Mouse (Mus musculus) yolk sac, embryonic 10.5 days (tissue): ENCODE measurements around the gene Tsks.

Experiments
- DNase-seq: peaks from one replicate; pipeline ENCODE4 v3.0.0-alpha.2; 2017; ENCODE audit warnings: low spot score

Tsks gene

DNA sequence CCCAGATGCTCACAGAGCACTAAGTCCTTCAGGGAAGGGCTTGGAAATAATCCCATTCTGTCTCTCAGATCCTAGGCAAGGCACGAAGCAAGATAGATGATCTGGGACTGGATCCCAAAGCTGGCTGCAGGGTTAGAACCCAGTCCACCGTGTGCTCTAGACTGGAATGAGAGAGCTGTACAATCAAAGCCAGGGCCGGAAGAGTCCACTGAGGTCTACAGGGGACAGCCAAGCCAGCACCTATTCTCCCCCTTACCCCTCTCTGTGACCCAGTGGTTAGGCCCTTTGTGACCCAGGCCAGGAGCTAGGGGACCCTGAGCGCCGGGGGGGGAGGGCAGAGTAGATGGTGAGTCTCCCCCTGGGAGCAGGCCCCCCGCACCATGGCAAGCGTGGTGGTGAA is at the start of gene Tsks:
Gene Tsks (plus strand): TSS at position 301 of the 400 bp plus-strand sequence.
- DNase-seq = no peak

DNA sequence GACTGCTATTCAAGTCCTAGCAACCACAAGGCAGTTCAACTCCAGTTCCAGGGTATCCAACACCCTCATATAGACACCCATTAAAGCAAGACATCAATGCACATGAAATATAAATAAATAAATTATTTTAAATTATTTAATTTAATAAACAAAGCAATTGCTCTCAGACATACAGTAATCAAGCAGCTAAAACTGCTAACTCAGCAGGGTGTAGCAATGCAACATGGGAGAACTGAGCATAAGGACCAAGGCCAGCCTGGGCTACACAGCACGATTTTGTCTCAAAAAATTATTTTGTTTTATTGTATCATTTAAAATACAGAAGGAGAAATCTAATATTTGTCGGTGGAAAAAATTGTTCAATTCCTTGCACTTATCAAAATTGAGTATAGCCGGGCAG is 48.8 kb upstream of the Tsks start:
- no peak for DNase-seq

DNA sequence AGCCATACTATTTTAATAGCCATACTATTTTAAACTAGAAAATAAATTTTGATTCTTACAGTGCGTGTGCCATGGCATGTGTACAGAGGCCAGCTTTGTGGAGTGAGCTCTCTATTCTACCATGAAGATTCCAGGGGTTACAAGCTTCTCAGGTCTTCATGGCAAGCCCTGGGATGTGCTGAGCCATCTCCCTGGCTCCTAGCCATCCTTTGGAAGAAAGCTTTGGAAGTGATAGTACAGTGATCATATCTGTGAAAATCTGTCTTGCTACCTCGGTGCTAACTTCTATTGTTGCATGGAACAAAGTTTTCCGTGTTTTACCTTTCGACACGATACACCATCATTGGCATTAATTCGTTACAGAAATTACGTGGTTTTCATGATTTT is 47.8 kb upstream of the Tsks start:
- DNase-seq = no peak

DNA sequence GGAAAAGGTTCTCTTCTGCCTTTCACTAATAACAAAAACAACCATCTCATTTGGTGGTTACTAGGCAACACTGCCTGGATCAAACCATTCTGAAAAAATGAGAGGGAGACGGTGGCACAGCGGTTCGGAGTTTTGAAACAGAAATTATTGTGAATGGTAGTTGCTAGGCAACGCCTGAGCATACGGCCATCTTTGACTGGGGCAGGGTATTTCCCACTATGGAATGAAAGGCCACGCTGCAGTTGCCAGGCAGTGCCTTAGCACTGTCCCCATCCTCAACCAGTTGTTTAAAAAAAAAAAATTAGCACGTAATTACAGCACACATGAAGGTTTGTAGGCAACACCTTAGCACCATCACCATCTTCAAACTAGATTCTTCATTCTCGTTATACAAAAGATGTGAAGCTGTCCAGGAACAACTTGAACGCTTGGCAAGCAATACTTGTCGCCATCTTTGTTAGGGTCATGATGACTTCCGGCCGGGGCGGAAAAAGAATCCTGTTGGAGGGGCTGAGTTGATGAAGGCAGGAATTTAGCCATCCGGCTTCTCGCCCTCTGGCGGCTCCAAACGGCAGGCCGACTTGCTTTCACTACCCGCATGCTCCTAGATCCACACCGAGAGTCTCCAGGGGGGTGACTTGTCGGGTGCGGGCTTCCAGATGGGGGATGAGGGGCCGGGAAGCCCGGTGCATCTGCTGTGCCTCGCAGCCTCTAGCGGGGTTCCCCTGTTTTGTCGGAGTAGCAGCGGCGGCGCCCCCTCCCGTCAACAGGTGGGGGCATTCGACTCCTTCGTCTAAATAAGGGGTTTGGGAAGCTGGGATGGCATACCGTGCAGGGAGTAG is 47.2 kb upstream of the Tsks start, which contains the start of gene Fuz:
Gene Fuz (plus strand): TSS at position 487 of the 842 bp plus-strand sequence.
- peak; percentile 91 for DNase-seq

DNA sequence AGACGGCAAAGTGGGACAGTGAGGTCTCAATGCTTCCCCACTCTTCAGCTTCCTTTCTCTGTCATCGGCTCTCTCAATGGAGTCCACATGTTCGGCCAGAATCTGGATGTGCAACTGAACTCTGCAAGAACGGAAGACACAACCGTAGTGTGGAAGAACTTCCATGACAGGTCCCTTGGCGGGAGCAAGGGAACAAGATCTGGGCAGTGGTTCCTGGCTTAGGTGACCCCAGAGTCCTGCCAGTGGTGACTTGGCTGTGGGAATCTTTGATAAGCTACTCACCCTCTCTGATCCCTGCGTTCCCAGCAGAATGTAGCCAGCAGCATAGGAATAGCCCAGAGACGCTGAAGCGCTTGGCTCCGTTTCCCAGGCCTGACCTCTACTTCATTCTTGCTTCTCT is 46.5 kb upstream of the Tsks start:
- DNase-seq = no peak

DNA sequence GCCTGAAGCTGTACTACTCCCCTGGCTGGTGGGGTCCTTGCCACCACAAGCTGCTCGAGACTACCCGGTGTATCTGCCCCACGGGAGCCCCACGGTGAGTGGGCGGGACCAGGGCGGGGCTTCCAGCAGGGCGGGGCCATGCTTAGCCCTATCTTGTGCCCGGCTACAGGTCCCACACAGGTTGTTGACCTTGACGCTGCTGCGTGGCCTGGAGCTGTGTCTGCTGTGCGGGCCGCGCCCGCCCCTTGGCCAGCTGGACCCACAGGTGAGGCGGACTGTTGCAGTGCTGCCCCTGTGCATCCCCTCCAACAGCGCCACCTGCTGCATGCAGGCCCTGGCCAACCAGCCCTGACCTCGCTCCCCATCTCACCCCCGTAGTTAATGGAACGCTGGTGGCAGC is 44.4 kb upstream of the Tsks start:
- DNase-seq = peak; percentile 40

DNA sequence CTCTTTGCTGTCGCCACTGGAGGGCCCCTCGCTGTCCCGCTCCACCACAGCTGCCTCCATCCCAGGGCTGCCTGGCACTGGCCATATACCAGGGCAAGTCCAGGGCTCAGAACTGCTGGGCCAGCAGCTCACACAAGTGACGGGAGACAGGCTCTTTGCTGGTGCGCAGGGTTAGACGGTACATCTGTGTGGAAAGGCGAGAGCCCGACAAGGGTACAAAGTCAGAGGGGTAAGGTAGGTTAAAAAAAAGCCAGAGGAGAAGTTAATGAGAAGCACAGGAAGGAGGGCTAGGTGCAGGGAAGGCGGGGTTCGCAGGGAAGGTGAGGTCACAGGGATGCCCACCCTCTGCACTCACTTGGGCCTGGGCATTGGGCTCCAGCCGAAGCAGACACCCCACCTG is 42.4 kb upstream of the Tsks start:
- no peak for DNase-seq

DNA sequence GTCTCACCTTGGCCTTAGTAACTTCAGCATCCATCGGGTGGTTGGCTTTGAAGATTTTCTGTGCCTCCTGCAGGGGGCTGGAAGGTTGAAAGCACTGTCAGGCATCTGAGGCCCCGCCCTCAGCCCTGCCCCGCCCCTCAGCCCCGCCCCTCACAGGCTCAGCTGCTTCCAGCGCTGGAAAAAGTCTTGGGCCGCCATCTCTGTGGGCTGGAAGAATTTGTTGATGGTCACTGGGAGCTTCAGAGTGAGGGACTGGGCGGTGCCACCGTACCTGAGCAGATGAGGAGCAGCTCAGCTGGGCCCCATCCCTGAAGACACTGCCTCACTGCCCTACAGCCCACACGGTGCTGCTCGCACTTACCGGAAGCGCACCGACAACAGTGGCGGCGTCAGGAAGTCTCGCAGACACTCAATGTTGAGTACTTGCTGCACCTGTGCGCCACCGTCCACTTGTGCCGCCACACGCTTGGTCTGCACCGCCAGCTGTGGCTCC is 41.7 kb upstream of the Tsks start:
- peak; percentile 82 for DNase-seq

DNA sequence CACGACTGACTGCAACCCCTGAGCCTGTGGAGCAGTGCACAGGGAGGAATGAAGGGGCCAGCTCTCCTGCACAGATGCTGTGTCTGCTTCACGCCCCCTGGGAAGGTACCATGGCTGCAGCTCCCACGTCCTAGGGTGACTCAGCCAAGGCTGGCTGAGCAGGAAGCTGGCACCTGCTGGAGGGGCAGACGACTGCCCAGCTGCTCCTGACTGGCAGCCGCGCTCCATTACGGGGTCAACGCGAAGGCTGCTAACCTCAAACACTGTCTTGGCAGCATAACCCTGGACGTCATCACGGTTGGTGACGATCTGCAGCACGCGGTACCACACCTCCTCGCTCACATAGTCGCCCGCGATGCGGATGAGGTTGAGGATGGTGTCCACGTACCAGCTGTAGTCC is 37.6 kb upstream of the Tsks start:
- no peak for DNase-seq

DNA sequence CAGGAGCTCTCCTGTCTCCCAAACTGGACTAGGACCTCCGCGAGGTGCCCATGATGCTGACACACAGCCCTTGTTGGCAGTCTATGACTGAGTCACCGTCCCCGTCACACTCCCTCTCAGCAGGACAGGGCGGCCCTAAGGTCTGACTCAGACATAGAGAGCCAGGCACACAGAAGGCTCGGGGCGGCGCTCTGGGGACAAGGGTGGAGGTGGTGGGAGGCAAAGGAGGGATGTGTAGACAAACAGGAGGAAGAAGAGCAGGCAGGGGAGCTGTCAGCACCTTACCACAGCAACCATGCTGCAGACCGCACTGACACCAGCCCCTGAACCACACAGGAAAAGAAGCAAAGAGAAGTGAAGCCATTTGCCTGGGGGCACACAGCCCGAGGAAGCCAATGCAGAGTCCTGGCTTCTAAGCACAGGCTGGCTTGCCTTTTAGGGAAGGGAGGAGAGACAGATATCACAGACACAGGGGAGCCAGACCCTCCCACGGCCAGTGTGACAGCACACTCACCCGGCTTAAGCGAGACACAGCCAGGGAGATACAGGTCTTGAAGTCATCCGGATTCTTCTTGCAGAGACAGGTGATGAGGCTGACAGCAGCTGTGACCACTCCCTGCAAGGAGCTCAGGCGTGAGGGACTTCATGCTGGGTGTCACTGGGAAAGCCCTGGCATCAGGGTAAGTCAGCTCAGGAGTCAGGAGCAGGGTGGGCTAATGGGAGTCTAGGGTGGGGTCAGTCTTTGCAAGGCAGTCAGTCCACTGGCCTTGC is 34.1 kb upstream of the Tsks start:
- DNase-seq = no peak

DNA sequence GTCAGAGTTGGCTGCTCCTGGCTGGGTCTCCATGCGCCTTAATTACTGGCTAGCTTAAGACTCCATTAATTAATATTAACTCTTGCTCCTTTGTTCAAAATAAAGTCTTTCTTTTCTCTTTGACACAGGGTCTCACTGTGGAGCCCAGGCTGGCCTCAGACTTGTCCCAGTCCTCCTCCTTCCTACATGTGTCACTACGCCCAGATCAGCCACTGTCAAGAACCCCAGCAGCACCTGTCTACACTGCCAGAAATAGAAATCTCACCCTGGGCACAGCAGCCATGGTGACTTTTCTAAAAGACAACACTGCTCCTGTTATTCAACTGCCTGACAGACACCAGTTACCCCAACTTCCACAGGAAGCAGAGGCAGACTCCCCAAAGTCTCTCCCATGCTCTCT is 28.6 kb upstream of the Tsks start:
- no peak for DNase-seq

DNA sequence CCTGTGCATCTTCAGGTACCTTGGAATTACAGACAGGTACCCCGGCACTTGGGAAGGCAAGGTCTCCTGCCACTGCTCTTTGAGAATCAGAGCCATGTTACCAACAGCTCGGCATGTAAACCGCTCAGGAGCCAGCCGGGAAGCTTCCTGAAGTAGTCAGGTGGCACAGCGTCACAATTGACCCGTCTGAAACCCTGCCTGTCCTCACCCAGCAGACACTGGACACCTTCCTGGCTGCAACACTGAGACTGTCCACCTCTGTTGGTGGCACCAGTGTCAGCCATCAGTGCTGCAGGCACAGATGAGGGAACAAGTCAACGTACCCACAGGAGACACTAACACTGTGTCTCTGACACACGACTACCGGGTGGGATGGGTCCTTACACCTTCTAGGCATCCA is 27.7 kb upstream of the Tsks start:
- DNase-seq = no peak

DNA sequence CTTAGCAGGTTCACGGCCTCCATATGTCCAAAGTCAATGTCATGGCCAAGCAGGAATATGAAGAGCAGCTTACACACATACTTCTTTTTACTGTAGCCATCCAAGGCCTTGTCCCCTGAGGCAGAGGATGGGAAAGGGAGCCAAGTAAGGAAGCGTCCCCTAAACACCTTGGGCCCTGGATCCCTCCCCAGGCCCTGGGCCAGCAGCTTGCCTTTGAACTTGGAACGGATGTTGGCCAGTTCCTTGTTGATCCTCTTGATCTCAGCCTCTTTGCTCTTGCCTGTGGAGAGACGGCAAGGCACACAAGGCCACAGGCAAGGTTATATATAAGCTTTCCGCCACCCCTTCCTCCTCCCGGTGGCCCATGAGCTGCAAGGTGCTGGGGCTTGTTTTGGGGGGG is 26.8 kb upstream of the Tsks start:
- DNase-seq = no peak

DNA sequence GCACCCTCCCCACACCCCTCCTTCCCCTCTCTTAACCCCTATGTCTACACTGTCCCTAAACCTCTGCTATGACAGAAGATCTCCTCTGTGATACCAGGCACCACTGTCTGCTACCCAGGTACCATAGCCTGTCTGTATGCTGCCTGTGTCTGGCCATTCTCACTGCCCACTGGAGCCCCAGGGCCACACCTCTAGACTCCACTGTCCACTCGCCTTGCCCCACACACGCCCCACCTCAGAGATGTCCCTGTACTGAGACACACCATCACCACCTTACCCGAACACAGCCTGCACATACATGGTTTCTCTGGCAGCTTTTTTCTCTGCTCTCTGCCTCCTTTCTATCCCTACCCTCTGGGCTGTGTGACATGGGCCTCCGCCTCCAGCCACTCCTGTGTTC is 26.1 kb upstream of the Tsks start:
- DNase-seq = no peak

DNA sequence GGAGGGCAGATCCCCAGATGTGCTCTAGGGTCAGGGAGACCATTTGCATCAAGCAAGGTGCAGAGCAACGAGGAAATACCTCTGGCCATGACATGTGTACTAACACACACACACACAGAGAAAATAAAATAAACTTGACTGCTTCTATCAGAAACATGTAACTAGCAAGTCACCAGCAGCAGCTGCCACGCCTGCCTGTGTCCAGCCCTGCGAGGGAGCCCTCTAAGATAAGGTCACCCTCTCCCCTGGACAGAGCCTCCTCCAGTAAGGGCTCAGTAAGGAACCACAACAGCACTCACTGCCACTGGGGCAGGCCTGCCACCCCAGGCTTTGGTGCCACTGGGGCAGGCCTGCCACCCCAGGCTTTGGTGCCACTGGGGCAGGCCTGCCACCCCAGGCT is 24.8 kb upstream of the Tsks start:
- no peak for DNase-seq

DNA sequence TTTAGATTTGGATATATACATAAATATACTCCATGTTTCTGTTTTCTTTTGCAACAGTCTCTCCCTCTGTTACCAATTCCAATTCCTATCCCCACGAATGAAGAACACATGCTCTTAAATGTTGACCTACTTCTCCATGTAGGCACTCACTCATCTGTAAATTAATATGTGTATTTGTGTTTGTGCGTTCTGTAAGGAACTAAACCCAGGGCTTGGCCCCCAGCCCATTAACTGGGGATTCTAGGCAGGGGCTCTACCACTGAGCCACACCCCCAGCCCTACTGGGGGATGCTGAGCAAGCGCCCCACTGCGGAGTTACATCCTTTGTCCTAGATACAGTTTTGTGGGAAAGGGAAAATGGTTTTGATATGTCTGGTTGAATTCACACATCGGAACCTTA is 23.9 kb upstream of the Tsks start:
- no peak for DNase-seq

DNA sequence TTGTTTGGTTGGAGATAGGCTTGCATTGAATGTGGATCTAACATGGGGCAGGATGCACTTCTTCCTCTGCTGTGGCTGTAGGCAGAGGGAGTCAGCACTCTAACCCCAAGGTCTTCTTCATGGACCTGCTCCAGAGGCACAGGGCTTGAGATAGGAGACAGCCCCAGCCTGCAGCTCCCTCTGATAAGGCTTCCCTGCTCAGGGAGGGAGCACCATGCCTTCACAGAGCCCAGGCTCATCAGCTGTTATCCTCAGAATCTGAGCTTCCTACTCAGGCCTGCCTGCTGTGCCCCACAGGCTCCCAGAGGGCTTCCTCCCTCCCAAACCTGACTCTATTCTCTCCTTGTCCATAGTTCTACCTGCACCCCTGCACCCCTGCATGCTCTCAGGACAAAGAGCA is 20.5 kb upstream of the Tsks start:
- DNase-seq = no peak

DNA sequence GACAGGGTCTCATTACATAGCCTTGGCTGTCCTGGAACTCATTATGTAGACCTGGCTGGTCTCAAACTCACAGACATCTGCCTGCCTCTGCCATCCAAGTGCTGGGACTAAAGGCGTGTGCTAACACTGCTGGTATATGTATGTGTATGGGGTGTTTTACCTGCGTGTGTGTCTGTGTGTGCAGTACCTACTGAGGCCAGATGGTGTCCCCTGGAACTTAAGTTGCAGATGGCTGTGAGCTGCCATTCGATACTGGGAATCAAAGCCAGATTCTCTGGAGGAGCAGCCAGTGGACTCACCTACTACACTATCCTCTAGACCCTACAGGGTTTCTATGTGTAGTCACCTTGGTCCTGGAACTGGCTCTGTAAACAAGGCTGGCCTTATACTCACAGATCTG is 17.5 kb upstream of the Tsks start:
- DNase-seq = no peak

DNA sequence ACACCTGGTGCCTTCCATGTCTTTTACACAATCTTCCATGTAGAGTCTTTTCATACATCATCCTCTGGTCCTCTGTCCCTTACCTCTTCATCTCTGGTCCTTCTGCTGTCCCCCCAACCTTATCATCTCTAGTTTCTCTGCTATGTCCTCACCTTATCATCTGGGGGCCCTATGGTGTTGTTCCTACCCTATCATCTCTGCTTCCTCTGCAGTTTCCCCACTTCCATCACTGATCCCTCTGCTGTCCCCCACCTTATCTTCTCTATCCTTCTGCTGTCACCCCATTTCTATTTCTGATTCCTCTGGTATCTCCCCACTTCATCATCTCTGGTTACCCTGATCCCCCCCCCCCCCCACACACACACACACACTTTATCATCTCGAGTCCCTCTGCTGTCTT is 14.4 kb upstream of the Tsks start:
- DNase-seq = no peak

DNA sequence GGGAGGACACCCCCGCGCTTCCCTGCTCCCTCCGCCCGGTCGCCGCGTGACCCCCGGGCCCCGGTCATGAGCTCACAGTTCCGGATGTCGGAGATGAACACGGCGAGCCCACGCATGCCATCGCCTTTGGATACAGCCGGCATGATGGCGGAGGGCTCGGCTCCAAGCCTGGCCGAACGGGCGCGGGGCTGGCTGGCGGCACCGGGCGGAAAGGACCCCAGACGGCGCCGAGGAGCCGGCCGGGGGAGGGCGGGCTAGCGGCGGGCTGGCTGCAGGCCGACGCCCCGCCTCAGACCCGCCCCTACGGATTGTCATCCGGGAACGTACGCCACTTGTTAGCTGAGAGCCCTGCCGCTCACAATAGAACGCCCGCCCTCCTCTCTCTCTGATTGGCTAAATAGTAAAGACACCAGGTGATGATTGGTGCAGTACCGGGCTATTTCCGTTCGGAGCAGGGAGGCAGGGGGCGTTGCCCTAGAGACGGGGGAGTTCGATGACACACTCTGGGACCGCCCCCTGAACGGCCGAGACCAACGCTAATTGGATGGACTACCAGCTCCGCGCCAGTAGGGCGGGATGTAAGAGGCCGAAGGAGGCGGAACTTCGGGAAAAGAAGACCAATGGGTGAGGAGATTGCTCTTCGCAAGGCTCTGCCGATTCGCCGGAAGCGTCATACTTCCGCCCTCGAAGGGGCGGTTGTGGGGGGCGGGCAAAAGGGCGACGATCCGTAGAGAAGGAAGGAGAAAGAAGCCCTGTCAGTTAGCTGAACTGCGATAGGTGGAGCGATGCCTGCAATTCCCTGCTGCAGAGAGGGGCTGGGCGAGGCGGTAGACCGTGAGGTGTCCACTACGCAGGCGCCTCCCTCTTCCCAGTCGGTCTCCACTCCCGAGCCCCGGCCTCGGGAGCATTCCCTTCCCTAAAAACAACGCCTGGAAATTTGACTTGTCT is 13.5 kb upstream of the Tsks start, which contains the start of gene Ap2a1:
Gene Ap2a1 (minus strand): TSS at position 293 of the 948 bp plus-strand sequence.
- peak; percentile 100 for DNase-seq

DNA sequence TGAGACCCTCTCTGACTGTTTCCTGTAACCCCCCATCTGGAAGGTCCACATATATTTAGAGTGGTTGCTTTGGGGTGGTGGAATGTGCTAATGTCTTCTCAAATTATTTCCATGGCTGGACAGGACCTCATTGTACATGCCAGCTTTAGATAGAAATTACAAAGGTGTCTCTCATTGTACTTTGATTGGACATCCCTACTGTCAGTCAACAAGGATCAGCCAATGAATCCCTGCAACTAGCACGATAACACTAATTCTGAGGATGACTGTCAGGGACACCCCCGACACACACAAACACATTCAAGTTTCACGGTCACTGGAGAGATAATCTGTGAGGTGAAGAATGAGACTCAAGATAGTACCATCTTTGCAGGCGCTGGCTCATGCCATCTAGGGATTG is 4.3 kb upstream of the Tsks start:
- DNase-seq = no peak

DNA sequence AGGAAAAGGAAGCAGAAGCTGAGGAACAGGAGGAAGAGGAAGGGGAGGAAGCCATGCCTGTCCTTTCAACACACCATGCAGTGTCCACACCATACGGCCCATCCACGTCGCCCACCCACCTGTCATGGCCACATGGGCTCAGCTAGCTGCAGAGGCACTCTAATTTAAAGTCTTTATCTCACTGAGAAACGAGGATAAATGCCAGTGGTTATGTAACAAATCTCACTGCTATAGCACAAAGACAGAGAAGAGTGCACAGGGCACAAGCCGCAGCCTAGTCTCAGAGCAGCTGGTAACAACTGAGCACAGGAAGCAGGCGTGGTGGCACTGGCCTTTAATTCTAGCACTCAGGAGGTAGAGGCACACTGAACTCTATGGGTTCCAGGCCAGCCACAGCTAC is 6.9 kb downstream of the Tsks start:
- no peak for DNase-seq
